Mouse (Mus musculus): Measurements from ENCODE around the gene Mctp2. TPM values are rescaled to one million over a fixed set of nuclear protein-coding genes. Genes with fewer than 3 reads are reported as not detected.

The Mctp2 gene
- polyA plus RNA-seq, 1 experiment from 2014 or later = 0.24 TPM

GRCm38 (mm10) chr7:72051759-72052158 lies 254.6 kb downstream of the Mctp2 start:
- no peak overlapping the region for H3K27ac ChIP-seq (ENCODE audit: low read length)
- no peak overlapping the region for H3K4me2 ChIP-seq (ENCODE audit: low read length)
- no peaks in the 10 kb centered on the region for H3K27me3 ChIP-seq (replicated peaks; ENCODE audit: control insufficient read depth, insufficient read depth, low read length)
- no peaks in the 10 kb centered on the region for H3K9me3 ChIP-seq (ENCODE audit: control insufficient read depth, low read length)
- no peak overlapping the region for H3K4me3 ChIP-seq (replicated peaks; ENCODE audit: low read length)
- no peaks in the 10 kb centered on the region for H3K36me3 ChIP-seq (ENCODE audit: control insufficient read depth, insufficient read depth)
- ATAC-seq = peak; percentile 92
- 0 out of 2 replicates have a peak, but pooled peaks cover 2% of the 10 kb centered on the region for H3K4me1 ChIP-seq (replicated peaks; ENCODE audit: control insufficient read depth, insufficient read depth, low read length)
- H3K9ac ChIP-seq (replicated peaks; ENCODE audit: low read depth, low read length) = no peak overlapping the region
- 52% methylated on average over 2 of the region's 2 CpGs for WGBS

DNA sequence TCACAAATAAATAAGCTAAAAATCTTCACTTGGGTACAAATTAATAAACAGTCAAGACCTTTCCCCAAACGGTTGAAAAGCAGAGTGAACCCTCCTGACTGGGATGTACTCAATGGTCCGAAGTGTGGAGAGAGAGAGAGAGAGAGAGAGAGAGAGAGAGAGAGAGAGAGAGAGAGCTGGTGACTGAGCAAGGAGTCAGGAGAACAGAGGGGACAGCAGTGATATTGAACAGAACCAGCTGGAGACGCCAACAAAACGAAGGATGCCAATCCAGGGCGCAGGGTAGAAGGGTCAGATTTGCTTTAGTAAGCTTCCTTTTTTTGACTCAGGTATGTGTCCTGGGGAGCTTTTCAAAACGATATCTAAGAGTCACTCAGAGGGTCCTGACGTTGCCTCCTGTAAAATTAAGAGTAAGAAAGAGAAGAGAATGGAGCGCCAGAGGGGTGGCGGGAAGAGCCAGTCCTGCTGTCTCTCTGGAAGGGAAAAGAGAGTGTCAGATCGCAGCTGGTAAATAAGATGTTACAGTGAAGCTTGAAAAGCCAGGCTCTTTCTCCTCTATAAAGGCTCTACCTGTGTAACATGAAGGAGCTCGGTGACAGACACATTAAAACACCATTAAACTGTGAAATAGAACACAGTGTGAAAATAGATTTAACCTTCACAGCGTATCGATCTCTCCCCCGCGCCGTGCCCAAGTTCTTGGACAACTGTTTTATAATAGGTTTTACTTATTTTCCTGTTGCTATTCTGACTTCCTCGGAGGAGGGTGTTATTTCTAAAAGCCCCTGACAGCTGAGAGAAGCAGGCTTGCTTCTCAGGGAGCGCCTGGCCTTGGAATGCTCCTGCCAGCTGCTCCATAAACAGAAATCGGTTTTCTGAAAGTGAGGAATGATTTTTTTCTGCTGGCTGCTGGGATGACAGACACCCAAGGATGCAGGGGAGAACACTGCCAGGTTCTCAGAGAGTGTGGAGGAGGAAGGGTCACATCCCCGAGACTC lies 258.5 kb downstream of the Mctp2 start:
- Histone ChIP-seq H3K36me3 (ENCODE audit: control insufficient read depth, insufficient read depth) (no peaks in the 10 kb centered on the region), H3K9ac (replicated peaks; ENCODE audit: low read depth, low read length) (no peak overlapping the region), H3K9me3 (ENCODE audit: control insufficient read depth, low read length) (no peaks in the 10 kb centered on the region), H3K4me1 (replicated peaks; ENCODE audit: control insufficient read depth, insufficient read depth, low read length) (0 out of 2 replicates have a peak, but pooled peaks cover 2% of the 10 kb centered on the region), H3K4me3 (replicated peaks; ENCODE audit: low read length) (no peak overlapping the region), H3K4me2 (ENCODE audit: low read length) (no peak overlapping the region), H3K27me3 (replicated peaks; ENCODE audit: control insufficient read depth, insufficient read depth, low read length) (no peaks in the 10 kb centered on the region), H3K27ac (ENCODE audit: low read length) (no peak overlapping the region)
- no peak for ATAC-seq
- 71% methylated on average over 20 of the region's 20 CpGs for WGBS

Data from forebrain, embryonic 16.5 days (tissue).